Mouse (Mus musculus) right cerebral cortex, postnatal 10 days (tissue): ENCODE measurements around the gene Gm7980.
"Not testable (repeated sequence)": the region's sequence is repeated elsewhere in the genome, so short reads cannot be mapped to it uniquely, and the experiment has no call there.

ENCODE experiments used
- DNase-seq, 2 experiments: peaks; one replicate each; pipeline ENCODE4 v3.0.0; 2021; ENCODE audit warnings: low spot score in 2 of 2

Gene Gm7980

GRCm38 (mm10) chr14:41907190-41907589 is at the start of gene Gm7980:
TSS of gene Gm7980 (minus strand) at chr14:41907290.
- not testable (repeated sequence) for DNase-seq

GRCm38 (mm10) chr14:41943695-41944094 is 36.6 kb upstream of the Gm7980 start, which contains the start of gene 1700024B05Rik:
TSS of gene 1700024B05Rik (plus strand) at chr14:41943995.
- not testable (repeated sequence) for DNase-seq

GRCm38 (mm10) chr14:41924649-41925048 is 17.6 kb upstream of the Gm7980 start, which contains the start of gene 1700049E17Rik1:
TSS of gene 1700049E17Rik1 (plus strand) at chr14:41924949.
- not testable (repeated sequence) for DNase-seq
